Mouse (Mus musculus) fat pad, adult 2 months (tissue): ENCODE measurements around the gene Pde4b.

ENCODE experiments used
- DNase-seq: peaks from one replicate; pipeline ENCODE4 v3.0.0-alpha.2; 2011; ENCODE audit warnings: low read depth, low spot score; ENCODE audit errors: extremely low read depth

The Pde4b gene

DNA sequence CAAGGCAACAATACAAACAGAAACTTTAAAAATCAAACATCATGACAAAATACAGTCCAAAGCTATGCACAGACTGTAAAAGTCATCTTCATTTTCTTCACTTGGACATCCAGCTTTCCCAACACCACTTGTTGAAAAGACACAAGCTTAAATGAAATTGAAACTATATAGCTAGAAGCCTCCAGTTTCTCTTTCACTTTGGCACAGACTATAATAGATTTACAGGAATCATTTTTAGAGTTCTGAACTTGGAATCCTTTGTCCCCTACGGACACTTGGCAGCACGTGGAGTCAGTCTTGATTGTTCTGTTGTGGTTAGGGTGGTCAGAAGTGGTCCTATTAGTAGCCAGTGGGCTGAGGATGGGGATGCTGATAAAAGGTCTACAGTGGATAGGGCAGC lies 191.6 kb downstream of the Pde4b start:
- DNase-seq, result no peak

DNA sequence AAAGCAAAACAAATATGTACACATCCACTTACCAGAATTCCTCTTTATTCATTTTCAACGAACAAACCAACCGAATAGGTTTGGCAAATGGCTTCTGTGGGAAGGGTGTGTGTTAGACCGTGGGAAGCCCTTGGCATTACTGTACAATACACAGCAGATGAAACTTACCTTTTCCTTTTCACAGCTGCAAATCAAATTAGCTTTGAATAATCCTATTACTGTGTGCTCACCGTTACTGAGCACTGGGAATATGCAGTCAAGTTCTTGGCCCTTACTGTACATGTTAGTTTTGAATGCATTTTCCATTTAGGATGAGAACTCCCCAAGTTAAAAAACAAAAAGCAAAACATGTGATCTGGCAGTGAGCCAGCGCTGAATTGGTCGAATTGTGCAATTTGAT lies 199.8 kb downstream of the Pde4b start:
- no peak for DNase-seq

- DNase-seq, result no peak
Measured at GRCm38 (mm10) chr4:102290052-102290734, 202.8 kb downstream of the Pde4b start.

- DNase-seq, result no peak
Measured at GRCm38 (mm10) chr4:102297558-102297957, 210.2 kb downstream of the Pde4b start.

GRCm38 (mm10) chr4:102302568-102302967 lies 215.2 kb downstream of the Pde4b start:
- no peak for DNase-seq

GRCm38 (mm10) chr4:102307661-102308297 lies 220.4 kb downstream of the Pde4b start:
- no peak for DNase-seq

DNA sequence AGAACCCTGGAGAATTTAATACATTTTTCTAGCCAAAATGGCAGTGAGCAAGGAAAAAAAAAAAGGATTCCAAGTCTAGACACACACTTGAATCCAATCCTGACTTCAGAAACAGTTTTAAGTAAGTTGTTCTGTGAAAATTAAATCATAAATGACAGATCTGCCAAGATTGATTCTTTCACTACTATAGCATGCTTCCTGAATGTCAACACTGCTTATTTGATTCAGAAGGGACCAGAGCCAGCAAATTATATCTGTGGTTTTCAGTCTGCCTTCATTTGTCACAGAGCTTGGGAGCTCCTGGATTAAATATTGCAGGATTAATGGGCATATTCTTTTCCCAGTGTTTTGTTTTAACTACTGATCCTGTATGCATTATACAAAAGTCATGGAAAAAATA lies 223.3 kb downstream of the Pde4b start:
- no peak for DNase-seq

- no peak for DNase-seq
Measured at GRCm38 (mm10) chr4:102316011-102316410, 228.7 kb downstream of the Pde4b start.

DNA sequence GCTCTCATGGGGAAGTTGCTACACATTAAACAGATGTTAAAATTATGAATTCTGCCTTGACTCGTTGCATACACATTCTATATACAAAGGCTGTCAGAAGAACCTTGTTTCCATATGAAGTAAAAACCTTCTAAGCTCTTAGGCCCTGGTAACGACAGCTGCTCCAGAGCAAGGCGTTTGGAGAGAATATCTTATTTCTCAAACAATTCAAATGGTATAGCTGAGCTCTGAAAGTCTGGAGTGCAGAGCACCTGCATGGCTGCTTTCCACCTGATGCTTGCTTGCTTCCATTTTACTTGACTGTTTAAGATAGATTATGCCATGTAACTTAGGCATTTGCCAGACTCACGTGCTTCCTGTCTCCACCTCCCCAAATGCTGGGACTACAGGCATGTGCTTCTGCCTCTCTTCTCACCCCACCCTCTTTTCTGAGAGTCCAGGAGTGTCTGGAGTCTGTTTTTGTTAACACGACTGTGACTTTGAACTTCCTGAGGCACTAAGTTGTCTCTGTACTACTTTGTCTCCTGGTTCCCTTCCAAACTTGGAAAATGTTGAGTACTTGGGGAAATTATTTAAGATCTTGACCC lies 229.4 kb downstream of the Pde4b start:
- DNase-seq, result no peak

DNA sequence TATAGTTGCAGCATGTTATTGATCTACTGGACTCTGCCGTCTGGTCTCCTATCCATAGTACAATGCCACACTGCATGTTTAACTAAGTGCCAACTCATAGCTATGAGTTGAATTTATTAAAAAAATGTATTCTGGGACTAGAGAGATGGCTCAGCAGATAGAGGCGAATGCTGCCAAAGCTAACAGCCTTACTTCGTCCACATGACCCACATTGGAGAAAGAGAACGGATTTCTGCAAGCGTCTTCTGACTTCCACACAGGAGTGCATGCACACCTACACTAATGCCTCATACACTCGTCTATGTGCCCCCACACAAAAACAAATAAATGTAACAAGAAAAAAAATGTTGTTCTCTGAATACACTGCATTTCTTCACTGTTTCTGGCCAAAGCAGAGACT lies 231.3 kb downstream of the Pde4b start:
- DNase-seq, result no peak

DNA sequence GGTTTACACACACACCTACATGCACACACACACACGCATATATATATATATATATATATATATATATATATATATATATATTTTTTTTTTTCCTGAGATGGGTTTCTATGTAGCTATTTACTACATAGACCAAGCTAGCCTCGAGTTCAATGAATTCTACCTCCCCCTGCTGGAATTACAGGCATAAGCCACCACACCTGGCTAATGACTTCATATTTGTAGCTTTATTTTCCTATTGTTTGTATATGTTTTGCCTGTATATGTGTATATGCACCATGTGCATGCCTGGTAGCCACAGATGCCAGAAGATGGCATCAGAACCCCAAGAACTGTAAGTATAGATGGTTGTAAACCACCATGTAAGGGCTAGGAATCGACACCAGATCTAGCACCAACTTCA lies 234.0 kb downstream of the Pde4b start:
- DNase-seq, result no peak

DNA sequence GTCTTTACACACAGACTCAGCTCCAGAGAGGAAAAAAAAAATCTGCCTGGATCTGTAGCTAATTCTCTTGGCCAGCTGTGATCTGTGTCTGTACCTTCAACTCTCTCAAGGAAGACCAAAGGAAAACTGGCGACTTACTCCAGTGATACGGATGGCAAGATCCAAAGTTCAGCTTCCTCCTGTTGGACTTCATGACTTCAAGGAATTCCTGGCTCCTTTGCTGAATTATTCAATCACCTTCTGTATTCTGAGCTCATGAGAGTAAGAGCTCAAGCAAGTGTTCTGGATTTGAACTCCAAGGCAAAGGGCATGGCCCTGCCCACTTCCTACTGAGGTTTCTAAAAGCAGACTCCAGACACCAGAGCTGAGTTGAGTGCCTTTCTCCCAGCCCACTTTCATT lies 245.0 kb downstream of the Pde4b start:
- DNase-seq, result no peak

GRCm38 (mm10) chr4:102332885-102333284 lies 245.5 kb downstream of the Pde4b start:
- no peak for DNase-seq

GRCm38 (mm10) chr4:102346911-102347492 lies 259.7 kb downstream of the Pde4b start:
- no peak for DNase-seq

GRCm38 (mm10) chr4:102351476-102352475 lies 264.4 kb downstream of the Pde4b start:
- DNase-seq, result no peak

- DNase-seq, result peak; percentile 68
Measured at GRCm38 (mm10) chr4:102353641-102354403, 266.5 kb downstream of the Pde4b start.

DNA sequence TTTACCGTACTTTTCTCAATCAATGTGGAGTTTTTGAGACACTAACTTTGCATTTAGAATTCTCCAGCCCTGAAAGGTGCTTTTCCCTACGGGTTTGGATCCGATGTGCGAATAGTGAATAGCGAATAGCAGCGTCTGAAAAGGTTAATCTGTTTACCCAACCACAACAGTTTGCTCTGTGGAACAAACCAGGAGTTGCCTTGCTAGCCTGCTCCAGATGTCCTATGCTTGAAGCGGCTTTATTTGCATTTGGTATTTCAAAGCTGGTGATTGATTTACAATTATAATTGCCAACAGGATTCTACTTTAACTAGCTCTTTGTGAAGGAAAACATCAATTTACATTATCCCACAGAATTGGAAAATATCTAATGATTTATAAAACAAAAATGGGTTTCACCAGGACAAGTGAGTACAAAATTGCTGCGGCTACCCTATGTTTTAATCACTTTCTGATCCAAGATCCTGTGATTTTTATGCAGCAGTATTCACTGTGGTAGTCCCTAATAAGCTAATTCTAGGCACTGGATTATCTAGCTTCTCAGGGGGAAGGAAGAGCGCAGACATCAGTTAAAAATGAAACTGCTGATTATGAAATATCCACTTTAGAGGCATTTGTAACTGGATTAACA lies 280.9 kb downstream of the Pde4b start:
- no peak for DNase-seq

GRCm38 (mm10) chr4:102374614-102375013 lies 287.3 kb downstream of the Pde4b start:
- no peak for DNase-seq

DNA sequence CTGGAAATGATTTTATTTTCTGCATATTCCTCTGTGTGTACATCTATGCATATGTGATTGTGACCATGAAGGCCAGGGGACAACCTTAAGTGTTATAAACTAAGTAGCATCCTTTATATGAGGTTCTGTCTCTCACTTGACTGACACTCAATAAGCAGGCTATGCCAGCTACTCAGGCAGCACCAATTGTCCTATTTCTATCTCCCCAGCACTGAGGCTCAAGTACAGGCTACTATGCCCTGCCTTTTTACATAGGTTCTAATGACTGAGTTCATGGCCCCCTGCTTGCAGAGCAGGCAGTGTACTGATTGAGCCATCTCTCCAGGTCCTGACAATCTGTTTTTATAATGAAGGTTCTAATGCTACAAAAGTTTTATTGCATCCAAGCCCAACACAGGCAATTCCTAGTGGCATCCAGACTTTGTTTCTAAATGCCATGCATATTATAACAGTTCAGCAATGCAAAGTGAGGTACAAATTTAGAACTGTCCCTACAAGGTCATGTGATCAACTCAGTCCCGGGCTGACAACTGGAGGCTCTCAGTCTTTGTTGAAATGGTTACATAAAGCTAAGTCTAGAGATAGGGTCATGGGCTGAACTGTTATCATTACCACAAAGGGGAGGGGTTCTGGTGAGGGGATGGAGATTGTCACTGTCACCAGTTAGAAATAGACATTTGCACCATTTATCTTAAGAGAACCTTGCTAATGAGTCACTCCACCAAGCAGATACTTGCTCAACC lies 295.6 kb downstream of the Pde4b start:
- no peak for DNase-seq
